Mouse (Mus musculus): ENCODE results near the gene Uqcr10.
A peak's percentile ranks its signal among the peaks of the same experiment; 100 is the strongest.
"Not testable (repeated sequence)": the region's sequence is repeated elsewhere in the genome, so short reads cannot be mapped to it uniquely, and the experiment has no call there.

Uqcr10 gene

DNA sequence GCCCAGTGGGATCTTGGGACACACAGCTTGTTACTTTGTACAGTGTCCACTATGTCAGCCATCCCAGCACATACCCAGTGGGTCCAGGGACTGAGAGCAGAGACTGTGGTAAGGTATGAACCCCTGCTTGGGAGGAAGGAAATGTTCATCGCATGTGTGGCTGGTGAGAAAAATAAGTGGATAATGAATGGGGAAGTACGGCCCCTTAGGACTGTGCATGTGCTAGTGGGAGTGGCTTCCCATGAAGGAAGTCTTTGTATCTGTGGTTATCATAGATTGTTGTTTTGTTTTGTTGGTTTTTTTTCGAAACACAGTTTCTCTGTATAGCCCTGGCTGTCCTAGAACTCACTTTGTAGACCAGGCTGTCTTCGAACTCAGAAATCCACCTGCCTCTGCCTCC, 10.6 kb upstream of the Uqcr10 start:
- DNase-seq, result no peak

DNA sequence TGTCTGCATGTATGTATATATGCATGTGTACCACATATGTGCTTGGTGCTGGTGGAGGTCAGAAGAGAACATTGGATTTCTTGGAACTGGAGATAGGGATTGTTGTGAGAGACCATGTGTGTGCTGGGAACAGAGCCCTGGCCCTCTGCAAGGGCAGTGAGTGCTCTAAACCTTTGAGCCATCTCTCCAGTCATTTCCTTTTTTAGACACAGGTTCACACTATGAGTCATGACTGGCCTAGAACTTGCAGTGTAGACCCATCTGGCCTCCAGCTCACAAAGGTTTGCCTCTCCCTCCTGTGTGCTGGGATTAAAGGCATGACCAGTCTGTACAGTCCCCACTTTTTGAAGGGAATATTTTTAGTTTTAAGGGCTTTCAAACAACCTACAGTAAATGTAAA, 8.7 kb upstream of the Uqcr10 start:
- DNase-seq, result no peak

DNA sequence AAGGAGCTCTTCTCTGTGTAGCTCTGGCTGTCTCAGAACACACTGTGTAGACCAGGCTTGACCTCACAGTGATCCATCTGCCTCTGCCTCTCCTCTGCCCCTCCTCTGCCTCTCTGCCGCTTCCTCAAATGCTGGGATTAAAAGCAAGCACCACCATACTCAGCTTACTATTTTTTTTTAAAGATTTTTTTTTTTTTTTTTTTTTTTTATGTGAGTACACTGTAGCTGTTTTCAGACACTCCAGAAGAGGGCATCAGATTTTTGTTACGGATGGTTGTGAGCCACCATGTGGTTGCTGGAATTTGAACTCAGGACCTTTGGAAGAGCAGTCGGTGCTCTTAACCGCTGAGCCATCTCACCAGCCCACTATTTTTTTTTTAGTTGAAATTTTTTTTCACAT, 6.0 kb upstream of the Uqcr10 start:
- DNase-seq, result not testable (repeated sequence)

DNA sequence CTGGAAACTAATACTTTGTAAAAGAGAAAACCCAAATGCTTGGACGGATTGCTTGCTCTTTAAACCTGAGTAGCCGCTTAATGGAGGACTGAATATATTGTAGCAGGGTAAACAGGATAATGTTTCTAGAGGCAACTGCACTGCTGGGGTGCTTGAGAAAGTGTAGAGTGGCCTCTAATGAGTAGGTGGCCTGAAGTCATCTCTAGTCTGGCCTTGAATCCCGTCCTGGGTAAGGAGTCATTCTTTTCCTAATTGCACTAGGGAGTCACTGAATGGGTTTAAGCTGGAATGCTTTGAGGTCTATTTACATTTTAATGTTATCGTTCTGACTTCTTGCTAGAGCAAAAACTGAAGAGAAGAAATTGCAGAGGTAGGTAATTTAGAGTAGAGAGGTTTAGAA, 1.0 kb upstream of the Uqcr10 start:
- no peak for DNase-seq

DNA sequence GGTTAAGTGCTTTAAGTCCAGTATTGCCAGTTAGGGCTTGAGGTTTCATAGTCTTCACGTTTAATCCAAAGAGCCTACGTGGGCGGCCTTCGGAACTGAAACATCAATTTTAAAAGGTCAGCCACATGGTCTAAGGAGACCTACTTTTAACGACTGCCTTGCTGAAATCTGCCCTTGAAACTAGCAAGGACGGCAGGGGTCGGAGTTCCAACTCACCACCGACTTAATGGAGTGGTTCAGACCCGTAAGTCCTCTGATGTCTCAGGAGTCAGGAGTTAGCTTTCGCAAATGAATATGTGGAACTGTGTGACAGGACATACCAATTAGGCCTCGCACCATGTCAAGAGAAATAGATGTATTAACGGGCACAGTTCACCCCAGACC, 462 bp downstream of the Uqcr10 start:
- no peak for DNase-seq

DNA sequence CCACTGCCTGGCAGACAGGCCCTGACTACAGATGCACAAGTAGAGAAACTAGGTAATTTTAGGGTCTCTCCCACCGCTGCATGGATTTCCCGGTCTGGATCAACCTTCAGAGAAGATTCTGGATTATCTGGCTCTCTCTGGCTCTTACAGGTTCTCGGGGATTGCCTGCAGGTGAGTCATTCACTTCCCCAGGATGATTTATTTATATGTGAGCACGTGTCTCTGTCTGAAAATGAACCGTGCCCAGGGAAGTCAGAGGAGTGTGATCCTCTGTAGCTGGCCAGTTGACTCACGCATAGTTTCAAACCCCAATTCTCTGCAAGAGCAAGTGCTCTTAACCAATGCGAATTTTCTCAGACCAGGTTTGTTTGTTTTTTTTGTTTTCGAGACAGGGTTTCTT, 3.4 kb downstream of the Uqcr10 start:
- DNase-seq, result no peak

DNA sequence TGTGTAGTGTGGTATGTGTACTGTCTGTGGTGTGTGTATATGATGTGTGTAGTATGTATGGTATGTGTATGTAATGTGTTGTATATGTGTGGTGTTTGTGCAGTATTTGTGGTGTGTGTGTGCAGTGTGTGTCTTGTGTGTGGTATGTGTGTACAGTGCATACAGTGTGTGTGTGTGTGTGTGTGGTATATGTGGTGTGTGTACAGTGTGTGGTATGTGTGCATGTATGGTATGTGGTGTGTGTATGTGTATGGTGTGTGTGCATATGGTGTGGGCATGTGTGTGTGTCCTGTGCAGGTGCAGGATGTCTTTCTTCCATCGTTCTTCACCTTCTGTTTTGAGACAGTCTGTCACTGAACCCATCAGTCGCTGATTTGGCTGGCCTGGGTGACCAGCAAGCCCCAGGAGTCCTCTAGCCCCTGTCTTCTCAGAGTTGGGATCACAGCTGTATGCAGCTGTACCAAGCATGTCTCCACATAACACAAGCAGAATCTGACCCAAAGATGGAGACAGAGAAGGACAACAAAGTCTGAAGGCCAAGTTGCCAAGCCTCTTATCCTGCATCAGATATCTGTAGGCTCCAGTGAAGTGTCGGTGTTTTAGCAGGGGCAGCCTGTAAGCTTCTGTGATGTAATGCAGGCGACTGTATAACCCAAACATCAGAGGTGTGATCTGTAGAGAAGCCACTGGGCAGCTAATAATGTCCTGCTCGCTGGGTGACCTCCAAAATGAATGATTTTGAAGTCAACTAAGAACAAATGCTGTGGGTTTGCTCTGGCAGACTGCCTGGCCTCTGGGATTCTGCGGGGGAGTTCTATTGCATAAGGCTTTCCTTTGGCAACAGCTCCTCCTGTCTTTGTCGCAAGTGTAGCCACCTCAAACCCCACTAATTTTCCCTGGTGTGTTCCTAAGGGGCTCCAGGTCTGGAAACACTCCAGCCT, 6.8 kb downstream of the Uqcr10 start:
- peak; percentile 86 to 92 for DNase-seq

DNA sequence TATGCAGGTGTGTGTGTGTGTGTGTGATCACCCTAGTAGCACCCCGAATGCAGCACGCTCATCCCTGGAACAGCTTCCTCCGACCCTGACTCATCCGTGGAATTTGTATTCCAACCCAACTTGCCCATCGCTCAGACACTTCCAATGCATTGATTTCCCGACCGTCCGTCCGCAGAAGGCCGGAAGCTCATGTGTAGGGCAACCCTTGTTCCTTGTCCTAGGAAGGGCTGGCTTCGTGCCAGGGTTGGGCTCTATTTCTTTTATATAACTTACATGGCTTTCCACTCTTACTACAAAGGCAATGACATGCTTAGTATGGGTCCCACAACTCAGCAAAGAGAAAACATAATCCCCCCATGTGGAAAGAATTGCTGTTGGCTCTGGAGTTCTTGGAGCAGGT, 12.0 kb downstream of the Uqcr10 start:
- DNase-seq, result no peak

DNA sequence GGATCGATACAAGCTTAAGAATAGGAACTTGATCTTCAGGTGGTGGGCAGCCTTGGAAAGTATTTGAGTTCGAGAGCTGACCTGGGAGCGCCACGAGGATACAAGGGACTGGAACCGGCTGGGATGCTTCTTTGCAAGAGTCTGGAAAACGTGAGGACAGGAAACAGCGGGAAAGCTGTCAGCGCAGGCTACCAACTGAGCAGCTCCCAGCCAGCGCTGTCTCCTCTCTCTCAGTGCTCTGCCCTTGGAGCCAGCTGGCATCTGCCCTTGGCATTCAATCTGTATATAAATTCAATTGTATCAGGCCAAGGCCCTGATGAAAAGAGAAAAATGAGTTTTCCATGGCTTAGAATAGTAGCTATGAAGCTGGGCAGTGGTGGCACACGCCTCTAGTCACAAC, 12.9 kb downstream of the Uqcr10 start:
- peak; percentile 25 to 52 for DNase-seq

DNA sequence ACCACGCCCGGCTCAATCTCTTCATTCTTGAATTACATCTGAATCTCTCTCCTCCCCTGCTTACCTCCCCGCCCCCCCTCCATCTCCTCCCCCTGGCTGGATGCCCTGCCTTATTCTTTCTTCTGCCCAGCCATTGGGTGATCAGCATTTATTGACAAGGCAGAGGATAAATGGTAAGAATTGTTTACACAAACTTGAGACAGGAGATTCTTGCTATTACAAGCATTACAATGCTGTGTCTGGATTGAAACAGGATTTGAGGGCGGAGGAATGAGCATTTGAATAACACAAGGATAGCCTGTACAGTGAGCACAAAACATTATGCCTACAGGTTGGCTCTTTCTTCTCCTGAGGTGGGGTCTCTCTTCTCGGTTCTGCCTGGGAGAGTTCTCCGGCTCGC, 13.8 kb downstream of the Uqcr10 start:
- DNase-seq, result no peak

DNA sequence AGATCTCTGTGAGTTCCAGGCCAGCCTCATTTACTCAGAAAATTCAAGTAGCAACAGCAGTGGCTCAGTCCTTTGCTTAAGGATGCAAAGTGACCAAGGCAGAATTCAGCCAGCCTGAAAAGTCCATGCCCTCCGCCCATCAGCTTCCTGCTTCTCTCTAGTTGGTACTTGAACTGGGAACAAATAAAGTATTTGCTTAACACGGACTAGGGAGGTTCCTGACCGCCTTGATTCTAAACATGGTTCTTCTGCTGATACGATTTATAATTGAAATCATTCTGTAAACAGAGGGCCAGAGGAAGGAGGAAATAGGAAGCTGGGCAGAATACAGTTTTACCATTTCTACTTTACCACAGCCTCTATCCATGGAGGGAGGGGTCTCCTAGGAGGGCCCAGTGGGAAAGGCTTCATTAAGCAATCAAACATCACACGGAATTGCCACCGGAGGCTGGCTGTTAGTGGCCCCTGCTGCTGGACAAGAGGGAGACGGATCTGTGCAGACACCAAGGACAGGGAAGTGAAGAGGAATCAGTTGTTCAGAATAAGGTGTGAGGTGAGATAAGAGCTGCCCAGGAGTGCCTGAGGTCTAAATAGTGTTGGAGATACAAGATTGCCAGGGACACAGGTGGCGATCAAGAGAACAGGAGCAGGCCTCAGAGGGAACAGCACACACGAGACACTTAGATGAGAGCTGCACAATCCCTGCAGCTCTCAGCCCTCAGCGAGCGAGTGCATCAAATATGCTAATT, 15.3 kb downstream of the Uqcr10 start:
- no peak for DNase-seq

DNA sequence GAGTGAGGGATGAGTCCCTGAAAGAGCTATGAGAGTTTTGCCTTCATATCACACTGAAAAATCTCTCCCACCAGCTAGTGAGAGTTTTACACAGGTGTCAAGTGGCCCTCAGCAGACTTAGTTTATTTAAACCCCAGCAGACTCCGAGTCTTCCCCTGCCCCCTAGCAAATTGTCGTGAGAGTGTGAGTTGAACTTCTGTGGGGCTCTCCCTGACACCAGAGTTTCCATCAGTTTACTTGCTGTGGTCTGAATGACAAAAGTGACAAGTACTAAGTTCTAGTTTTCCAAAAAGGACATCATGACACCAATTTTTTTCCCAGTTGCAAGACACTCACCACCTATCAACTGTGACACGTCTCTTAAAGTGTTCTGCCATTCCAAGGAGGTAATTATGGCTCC, 16.3 kb downstream of the Uqcr10 start:
- no peak for DNase-seq

DNA sequence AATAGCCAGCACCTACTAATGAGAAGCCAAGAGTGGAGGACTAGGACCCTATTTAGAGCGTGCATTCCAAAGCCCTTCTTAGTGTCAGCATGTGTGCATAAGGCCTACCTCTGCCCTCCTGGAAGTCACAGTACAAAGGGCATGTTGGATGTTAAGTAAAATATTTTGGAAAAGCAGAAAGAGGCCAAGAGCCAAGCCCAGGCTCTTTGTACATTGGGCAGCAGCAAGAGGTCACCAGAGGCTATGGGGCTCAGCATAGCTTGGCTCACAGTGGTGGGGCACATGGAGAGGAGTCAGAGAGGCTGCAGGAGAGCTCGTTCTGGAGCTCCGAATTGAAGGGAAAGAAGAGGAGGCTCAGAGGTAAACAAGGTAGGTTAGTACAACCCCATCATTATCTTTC, 17.1 kb downstream of the Uqcr10 start:
- DNase-seq, result no peak

DNA sequence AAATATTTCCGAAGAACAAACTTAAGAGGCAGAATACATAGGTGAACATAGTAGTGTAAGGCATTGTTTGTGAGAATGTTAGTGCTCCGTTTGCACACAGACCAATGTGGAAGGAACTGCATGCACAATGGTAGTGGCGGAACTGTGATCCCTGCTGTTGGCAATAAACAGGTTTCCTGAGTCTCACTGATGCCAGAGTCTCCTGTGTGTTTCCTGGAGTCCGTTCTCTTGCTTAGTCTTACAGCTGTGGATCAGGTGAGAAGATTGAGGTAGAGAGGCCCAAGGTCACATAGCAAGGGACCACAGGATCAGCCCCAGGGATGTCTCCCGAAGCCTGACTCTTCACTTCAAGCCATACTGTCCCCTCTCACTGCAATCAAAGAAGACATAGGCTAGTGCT, 18.6 kb downstream of the Uqcr10 start:
- no peak for DNase-seq

DNA sequence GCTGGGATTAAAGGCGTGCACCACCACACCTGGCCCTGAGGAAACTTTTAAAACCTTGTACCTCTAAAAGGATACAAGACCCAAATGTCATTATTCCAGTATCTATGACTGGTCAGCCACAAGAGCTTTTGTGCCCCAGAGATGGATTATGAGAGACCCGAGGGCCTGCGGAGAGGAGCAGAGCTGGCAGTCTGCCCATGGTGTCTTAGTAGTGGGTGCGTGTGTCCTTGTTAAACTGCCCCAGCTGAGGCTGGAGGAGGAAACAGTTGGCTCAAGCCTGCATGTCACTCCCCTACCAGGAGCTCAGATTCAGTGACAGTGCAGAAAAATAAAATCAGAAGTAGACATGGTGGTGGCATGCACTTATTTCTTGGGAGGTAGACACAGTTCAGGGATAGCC, 19.1 kb downstream of the Uqcr10 start:
- no peak for DNase-seq

DNA sequence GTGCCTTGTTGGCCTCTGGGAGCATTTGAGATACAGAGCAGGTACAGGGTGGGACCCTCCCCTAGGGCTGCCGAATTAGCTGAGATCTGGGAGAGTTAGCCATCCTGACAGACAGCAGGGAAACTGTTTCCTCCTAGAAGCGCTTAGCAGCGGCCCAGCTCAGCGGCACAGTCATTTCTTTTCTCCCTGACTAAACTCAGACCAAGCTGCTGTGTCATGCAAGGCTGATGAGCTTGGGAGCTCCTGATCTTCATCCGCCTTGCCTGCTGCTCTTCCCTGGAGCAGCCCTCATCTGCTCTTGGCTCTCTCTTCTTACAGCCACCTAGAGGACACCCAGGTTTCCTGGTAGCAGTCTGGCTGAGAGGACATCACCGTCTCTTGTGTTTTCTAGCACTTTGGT, 20.0 kb downstream of the Uqcr10 start:
- DNase-seq, result no peak

DNA sequence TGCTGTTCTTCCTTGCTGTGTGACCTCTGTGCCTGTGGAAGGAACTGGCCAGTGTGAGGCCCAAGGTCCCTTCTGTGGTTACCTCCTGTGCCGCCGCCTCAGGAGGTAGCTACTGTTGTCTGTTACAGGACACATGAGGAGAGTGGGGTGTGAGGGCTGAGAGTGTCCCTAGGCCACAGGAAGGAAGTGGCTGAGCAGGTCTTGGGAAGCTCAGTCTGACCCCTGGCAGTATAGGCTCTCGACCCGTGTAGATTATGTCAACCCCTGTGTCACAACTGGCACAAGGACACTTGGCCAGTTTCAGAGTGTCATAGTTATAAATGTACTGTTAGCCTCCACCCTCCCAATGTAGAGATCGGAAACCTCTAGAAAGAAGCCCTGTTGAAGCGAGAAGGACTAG, 20.6 kb downstream of the Uqcr10 start:
- DNase-seq, result no peak

DNA sequence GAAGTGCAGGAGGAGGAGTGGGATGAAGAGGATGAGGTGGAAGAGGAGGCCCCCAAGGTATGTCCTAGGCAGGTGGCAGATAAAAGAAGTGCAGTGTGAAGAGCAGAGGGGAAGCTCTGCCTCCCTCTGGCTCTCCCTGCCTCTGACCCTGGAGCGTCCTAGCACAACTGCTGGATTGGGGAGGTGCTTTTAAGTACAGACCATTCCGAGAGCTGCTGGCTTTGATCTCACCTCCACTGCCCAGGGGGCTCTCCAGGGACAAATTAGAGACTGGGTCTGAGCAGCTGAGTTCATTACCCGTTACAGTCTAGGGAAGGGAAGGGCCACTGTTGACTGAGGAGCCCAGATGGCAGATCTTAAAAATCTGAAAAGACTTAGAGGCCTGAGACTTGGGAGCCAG, 24.0 kb downstream of the Uqcr10 start:
- no peak for DNase-seq

DNA sequence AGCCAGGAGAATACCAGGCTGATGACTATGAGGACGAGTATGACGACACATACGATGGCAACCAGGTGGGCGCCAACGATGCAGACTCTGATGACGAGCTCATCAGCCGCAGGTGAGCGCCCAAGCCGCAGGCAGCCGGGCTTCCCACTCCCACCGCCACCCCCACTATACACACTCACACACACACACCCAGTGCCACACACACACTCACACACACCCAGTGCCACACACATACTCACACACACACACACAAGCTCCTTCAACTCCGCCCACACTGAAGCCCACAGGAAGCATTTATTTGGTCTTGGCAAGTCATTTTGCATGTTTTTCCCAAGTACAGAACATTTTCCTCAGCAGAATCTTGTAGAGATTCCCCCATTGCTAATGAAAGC, 24.7 kb downstream of the Uqcr10 start:
- no peak for DNase-seq

DNA sequence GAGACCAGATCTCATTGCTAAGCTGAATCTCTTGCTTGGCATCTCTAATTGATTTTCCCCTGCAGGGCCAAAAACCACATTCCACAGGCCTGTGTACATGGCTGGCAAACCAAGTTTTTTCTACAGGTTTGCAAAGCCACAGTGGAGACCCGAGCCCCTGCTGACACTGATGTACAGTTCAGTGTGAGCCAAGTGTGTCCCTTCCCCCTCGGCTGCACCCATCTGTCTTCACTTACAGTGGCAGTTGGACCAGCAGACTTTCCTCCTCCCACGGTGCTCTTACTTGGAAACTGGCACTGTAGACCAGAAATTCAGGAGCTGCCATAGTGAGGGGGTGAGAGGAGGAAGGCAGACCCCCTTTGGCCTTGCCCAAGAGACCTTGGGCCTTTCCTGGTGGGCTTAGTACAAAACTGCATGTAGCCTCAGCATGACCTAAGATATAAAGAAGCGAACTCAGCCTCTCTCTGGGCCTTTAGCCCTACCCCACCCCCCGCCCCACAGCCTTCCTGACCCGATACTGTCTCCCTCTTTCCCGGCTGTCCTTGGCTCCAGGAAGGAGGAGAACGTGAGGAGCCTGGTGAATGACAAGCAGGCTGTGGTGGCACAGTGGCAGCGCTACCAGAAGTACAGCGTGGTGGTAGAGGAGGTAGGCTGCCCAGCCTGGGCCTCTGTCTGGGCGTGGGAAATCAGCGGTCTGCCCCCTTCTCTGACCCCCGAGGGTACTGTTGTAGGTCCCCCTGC, 25.3 kb downstream of the Uqcr10 start:
- no peak for DNase-seq

DNA sequence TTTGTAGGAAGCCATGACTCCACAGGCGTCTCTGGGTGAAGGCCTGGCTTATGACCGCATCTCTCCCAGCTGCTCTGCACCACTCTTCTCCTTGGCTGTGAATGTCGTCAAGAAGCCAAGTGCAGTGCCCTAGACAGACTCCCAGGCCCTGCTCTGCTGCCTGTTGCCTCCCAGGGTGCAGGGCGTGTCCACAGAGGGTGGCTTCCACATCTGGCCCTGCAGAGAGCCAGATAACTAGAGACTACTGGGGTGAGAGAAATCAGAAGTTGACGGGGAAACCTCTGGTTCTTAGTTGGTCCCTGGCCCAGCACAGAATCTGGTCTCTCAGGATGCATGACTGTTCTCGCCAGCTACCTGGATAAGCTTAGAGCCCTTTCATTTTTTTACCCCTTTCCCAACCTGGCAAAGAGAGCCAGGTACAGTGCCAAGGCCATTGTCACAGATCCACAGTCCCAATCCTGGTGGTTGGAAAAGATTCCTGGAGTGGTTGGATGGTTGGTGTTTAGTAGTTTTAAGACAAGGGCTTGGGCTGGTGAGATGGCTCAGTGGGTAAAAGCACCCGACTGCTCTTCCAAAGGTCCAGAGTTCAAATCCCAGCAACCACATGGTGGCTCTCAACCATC, 26.8 kb downstream of the Uqcr10 start:
- DNase-seq, result no peak

DNA sequence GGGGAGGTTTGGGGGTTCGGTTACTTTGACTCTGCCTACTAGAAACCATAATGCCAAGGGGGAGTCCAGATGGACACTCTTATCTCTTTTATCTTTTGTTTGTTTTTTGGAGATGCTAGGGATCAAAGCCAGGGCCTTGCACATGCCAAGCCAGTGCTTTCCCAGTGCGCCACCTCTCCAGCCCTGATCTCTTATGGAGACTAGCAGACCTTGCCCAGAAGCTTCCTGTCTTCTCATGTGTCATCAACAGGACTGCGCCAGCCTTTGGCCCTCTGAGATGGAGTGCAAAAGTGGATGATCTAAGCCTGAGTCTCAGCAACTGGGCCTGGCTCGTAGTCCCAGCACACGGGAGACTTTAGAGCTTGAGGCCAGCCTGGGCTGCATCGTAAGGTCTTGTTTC, 28.4 kb downstream of the Uqcr10 start:
- DNase-seq, result no peak

DNA sequence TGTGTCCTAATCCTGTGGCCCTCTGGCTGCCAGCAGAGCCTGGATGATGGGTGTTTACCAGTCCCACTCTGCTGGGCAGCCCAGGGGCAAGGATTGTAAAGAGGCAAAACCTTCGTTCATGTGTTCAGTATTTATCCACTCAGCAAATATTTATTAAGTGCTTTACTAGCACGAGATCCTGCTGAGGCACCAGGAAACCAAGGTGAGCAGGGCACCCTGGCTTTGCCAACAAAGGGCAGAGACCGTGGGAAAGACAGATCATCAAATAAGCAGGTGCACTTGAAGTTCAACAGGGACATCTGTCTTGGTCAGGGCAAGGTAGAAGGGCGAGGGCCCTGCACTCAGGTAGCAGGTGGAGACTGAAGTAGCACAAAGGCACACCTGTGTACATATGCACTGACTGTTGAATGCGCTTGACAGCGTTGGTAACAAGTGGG, 29.0 kb downstream of the Uqcr10 start:
- DNase-seq, result peak; percentile 22 to 53

Data from lung, postnatal 4 days (tissue).